15 mouse cellular contexts compared by ENCODE assay signal in genomic region chr3:55098014-55098413, GRCm38 (mm10). TPM values are rescaled to one million over a fixed set of nuclear protein-coding genes. Genes with fewer than 3 reads are reported as not detected.
DNase-seq lines count a peak whose midpoint lies in the region; ATAC-seq and TF ChIP-seq lines count a peak whose summit lies in the region.
"Had no signal": no experiment of that assay in that cellular context is flagged by ENCODE, and none has a peak within 500 bp of the region (broad histone marks: within the 10 kb centered on the region; RNA-seq: fewer than 3 reads in every experiment).

No protein-coding gene starts in this region.

- no peaks in the 10 kb centered on the region for H3K27me3 ChIP-seq in hindbrain, embryonic 12.5 days
- H3K27me3 ChIP-seq in midbrain, embryonic 15.5 days (replicated peaks): no peaks in the 10 kb centered on the region
- no peaks in the 10 kb centered on the region for H3K27me3 ChIP-seq in kidney, embryonic 14.5 days (ENCODE audit: control insufficient read depth, insufficient read depth, low read length)
- no peaks in the 10 kb centered on the region for H3K27me3 ChIP-seq in heart, embryonic 12.5 days (replicated peaks)
- no peaks in the 10 kb centered on the region for H3K27me3 ChIP-seq in stomach, postnatal 0 days (ENCODE audit: control insufficient read depth, insufficient read depth, low read length)
- H3K27me3 ChIP-seq: limb, embryonic 12.5 days had no signal

- H3K4me3 ChIP-seq in hindbrain, embryonic 12.5 days: no peak overlapping the region
- no peak overlapping the region for H3K4me3 ChIP-seq in midbrain, embryonic 15.5 days
- H3K4me3 ChIP-seq in kidney, embryonic 14.5 days (ENCODE audit: low read length): no peak overlapping the region
- H3K4me3 ChIP-seq in heart, embryonic 12.5 days: no peak overlapping the region
- H3K4me3 ChIP-seq in stomach, postnatal 0 days (ENCODE audit: low read depth, low read length): no peak overlapping the region
- H3K4me3 ChIP-seq: limb, embryonic 12.5 days had no signal

- DNase-seq in cerebellum, postnatal 14 days: peak; percentile 61 to 62
- no peak for DNase-seq in cerebellum, adult 11-12 months
- DNase-seq in R1 (ENCODE audit: low read depth, low spot score): peak; percentile 10
- no peak for DNase-seq in stomach, postnatal 0 days (ENCODE audit: low spot score)
- DNase-seq: cerebellum, postnatal 36 days; gastrocnemius, postnatal 25 days; kidney, adult 2 months; lung, adult 2 months had no signal

- no peak overlapping the region for H3K4me2 ChIP-seq in hindbrain, embryonic 12.5 days (replicated peaks)
- H3K4me2 ChIP-seq in midbrain, embryonic 15.5 days: no peak overlapping the region
- no peak overlapping the region for H3K4me2 ChIP-seq in kidney, embryonic 14.5 days (replicated peaks; ENCODE audit: low read depth, low read length)
- no peak overlapping the region for H3K4me2 ChIP-seq in heart, embryonic 12.5 days
- no peak overlapping the region for H3K4me2 ChIP-seq in stomach, postnatal 0 days (replicated peaks; ENCODE audit: low read depth)
- H3K4me2 ChIP-seq: limb, embryonic 12.5 days had no signal

- peaks cover 15% of the 10 kb centered on the region for H3K4me1 ChIP-seq in hindbrain, embryonic 12.5 days
- peaks cover 6% of the 10 kb centered on the region; the same call in 1 of the 2 replicates for H3K4me1 ChIP-seq in midbrain, embryonic 15.5 days
- no peaks in the 10 kb centered on the region for H3K4me1 ChIP-seq in kidney, embryonic 14.5 days (ENCODE audit: control insufficient read depth, insufficient read depth, low read length)
- peaks cover 9% of the 10 kb centered on the region; the same call in 1 of the 2 replicates for H3K4me1 ChIP-seq in heart, embryonic 12.5 days (replicated peaks)
- H3K4me1 ChIP-seq in stomach, postnatal 0 days (replicated peaks; ENCODE audit: control insufficient read depth, insufficient read depth): no peaks in the 10 kb centered on the region

- ATAC-seq in hindbrain, embryonic 12.5 days (ENCODE audit: low FRiP score): peak; percentile 87
- ATAC-seq in midbrain, embryonic 15.5 days (replicated peaks): peak; percentile 60; the same call in 1 of the 2 replicates
- ATAC-seq in kidney, embryonic 14.5 days (ENCODE audit: low FRiP score, low TSS enrichment): no peak
- no peak for ATAC-seq in heart, embryonic 12.5 days (ENCODE audit: insufficient number of reproducible peaks, low FRiP score)
- ATAC-seq in stomach, postnatal 0 days (ENCODE audit: low FRiP score, low TSS enrichment): no peak

- no peaks in the 10 kb centered on the region for H3K9me3 ChIP-seq in hindbrain, embryonic 12.5 days (replicated peaks)
- H3K9me3 ChIP-seq in midbrain, embryonic 15.5 days: no peaks in the 10 kb centered on the region
- no peaks in the 10 kb centered on the region for H3K9me3 ChIP-seq in kidney, embryonic 14.5 days (ENCODE audit: control insufficient read depth, low read length)
- H3K9me3 ChIP-seq in heart, embryonic 12.5 days (replicated peaks): no peaks in the 10 kb centered on the region
- H3K9me3 ChIP-seq in stomach, postnatal 0 days (ENCODE audit: control insufficient read depth, low read length): no peaks in the 10 kb centered on the region
- H3K9me3 ChIP-seq: limb, embryonic 12.5 days had no signal

- WGBS in hindbrain, embryonic 12.5 days: 16% methylated on average over 2 of the region's 2 CpGs
- 27% methylated on average over 2 of the region's 2 CpGs for WGBS in midbrain, embryonic 15.5 days
- WGBS in kidney, embryonic 14.5 days: 85% methylated on average over 2 of the region's 2 CpGs
- WGBS in heart, embryonic 12.5 days: 64% methylated on average over 2 of the region's 2 CpGs
- WGBS in stomach, postnatal 0 days: 70% methylated on average over 2 of the region's 2 CpGs

- TF ChIP-seq EP300 in stomach, postnatal 0 days (optimal IDR thresholded peaks at IDR 0.05): no peak

- H3K27ac ChIP-seq in hindbrain, embryonic 12.5 days: no peak overlapping the region
- H3K27ac ChIP-seq in midbrain, embryonic 15.5 days: no peak overlapping the region
- no peak overlapping the region for H3K27ac ChIP-seq in kidney, embryonic 14.5 days (ENCODE audit: low read depth, low read length)
- H3K27ac ChIP-seq in heart, embryonic 12.5 days (ENCODE audit: poor library complexity, severe bottlenecking): no peak overlapping the region
- H3K27ac ChIP-seq in stomach, postnatal 0 days (replicated peaks): no peak overlapping the region

- H3K9ac ChIP-seq in hindbrain, embryonic 12.5 days: no peak overlapping the region
- no peak overlapping the region for H3K9ac ChIP-seq in midbrain, embryonic 15.5 days
- no peak overlapping the region for H3K9ac ChIP-seq in kidney, embryonic 14.5 days (ENCODE audit: low read depth, low read length)
- H3K9ac ChIP-seq in heart, embryonic 12.5 days: no peak overlapping the region
- no peak overlapping the region for H3K9ac ChIP-seq in stomach, postnatal 0 days (ENCODE audit: low read length)
- H3K9ac ChIP-seq: limb, embryonic 12.5 days had no signal

- no peaks in the 10 kb centered on the region for H3K36me3 ChIP-seq in hindbrain, embryonic 12.5 days
- no peaks in the 10 kb centered on the region for H3K36me3 ChIP-seq in midbrain, embryonic 15.5 days (replicated peaks)
- H3K36me3 ChIP-seq in kidney, embryonic 14.5 days (ENCODE audit: control insufficient read depth, insufficient read depth, low read length): no peaks in the 10 kb centered on the region
- no peaks in the 10 kb centered on the region for H3K36me3 ChIP-seq in heart, embryonic 12.5 days
- H3K36me3 ChIP-seq in stomach, postnatal 0 days (ENCODE audit: control insufficient read depth, insufficient read depth, low read length): no peaks in the 10 kb centered on the region
- H3K36me3 ChIP-seq: limb, embryonic 12.5 days had no signal

- TF ChIP-seq CTCF in stomach, postnatal 0 days (IDR thresholded peaks at IDR 0.05; ENCODE audit: low read depth): no peak

RNA-seq across cellular contexts. Expression of gene Spg20, which starts 13.9 kb away (rescaled TPM):
- polyA plus RNA-seq in hindbrain, embryonic 12.5 days (2016; fragmentation: Nextera tagmentation; extraction: Ambion mirVana): 47.1 and 52.4 TPM in 2 replicates
- polyA plus RNA-seq in midbrain, embryonic 15.5 days (2015; fragmentation: Nextera tagmentation; extraction: Ambion mirVana): 15.7 and 15.8 TPM in 2 replicates
- 33.4 and 49.6 TPM in 2 replicates for polyA plus RNA-seq in kidney, embryonic 14.5 days (2014; fragmentation: Nextera tagmentation; extraction: Ambion mirVana)
- polyA plus RNA-seq in heart, embryonic 12.5 days (2016; fragmentation: Nextera tagmentation; extraction: Ambion mirVana): 49.0 and 49.1 TPM in 2 replicates
- polyA plus RNA-seq in stomach, postnatal 0 days (2015; fragmentation: Nextera tagmentation; extraction: Ambion mirVana): 14.4 and 16.1 TPM in 2 replicates

RNA-seq across cellular contexts. Expression of gene Ccdc169, which starts 39.1 kb away (rescaled TPM):
- 0.06 and 0.08 TPM in 2 replicates for polyA plus RNA-seq in hindbrain, embryonic 12.5 days (2016; fragmentation: Nextera tagmentation; extraction: Ambion mirVana)
- polyA plus RNA-seq in midbrain, embryonic 15.5 days (2015; fragmentation: Nextera tagmentation; extraction: Ambion mirVana): 0.05 and 0.08 TPM in 2 replicates
- polyA plus RNA-seq in kidney, embryonic 14.5 days (2014; fragmentation: Nextera tagmentation; extraction: Ambion mirVana): not detected in 2 replicates
- 0.08 TPM in 1 of 2 replicates, not detected in the other for polyA plus RNA-seq in heart, embryonic 12.5 days (2016; fragmentation: Nextera tagmentation; extraction: Ambion mirVana)
- polyA plus RNA-seq in stomach, postnatal 0 days (2015; fragmentation: Nextera tagmentation; extraction: Ambion mirVana): 0.05 TPM in 1 of 2 replicates, not detected in the other
- polyA plus RNA-seq: heart, postnatal 0 days; lung, adult 2 months; stomach, embryonic 16.5 days had no signal

RNA-seq across cellular contexts. Expression of gene Ccna1, which starts 42.7 kb away (rescaled TPM):
- polyA plus RNA-seq in hindbrain, embryonic 12.5 days (2016; fragmentation: Nextera tagmentation; extraction: Ambion mirVana): 2.0 and 4.0 TPM in 2 replicates
- 2.5 TPM in 2 replicates for polyA plus RNA-seq in midbrain, embryonic 15.5 days (2015; fragmentation: Nextera tagmentation; extraction: Ambion mirVana)
- 1.6 and 2.1 TPM in 2 replicates for polyA plus RNA-seq in kidney, embryonic 14.5 days (2014; fragmentation: Nextera tagmentation; extraction: Ambion mirVana)
- polyA plus RNA-seq in heart, embryonic 12.5 days (2016; fragmentation: Nextera tagmentation; extraction: Ambion mirVana): 1.3 and 2.0 TPM in 2 replicates
- 0.32 and 0.67 TPM in 2 replicates for polyA plus RNA-seq in stomach, postnatal 0 days (2015; fragmentation: Nextera tagmentation; extraction: Ambion mirVana)
- polyA plus RNA-seq: kidney, adult 2 months had no signal

Comparison
In these comparisons a context has a peak if more than half of its experiments do, and no peak if none do; other contexts are left out.
1. DNase-seq: peak in cerebellum, postnatal 14 days (2 of 2) and R1 (single experiment); none in cerebellum, adult 11-12 months (single experiment) and stomach, postnatal 0 days (single experiment).
2. ATAC-seq: peak in hindbrain, embryonic 12.5 days (single experiment) and midbrain, embryonic 15.5 days (single experiment); none in kidney, embryonic 14.5 days (single experiment), heart, embryonic 12.5 days (single experiment) and stomach, postnatal 0 days (single experiment).